ENCODE assay signal across 16 mouse cellular contexts in the genomic region with DNA sequence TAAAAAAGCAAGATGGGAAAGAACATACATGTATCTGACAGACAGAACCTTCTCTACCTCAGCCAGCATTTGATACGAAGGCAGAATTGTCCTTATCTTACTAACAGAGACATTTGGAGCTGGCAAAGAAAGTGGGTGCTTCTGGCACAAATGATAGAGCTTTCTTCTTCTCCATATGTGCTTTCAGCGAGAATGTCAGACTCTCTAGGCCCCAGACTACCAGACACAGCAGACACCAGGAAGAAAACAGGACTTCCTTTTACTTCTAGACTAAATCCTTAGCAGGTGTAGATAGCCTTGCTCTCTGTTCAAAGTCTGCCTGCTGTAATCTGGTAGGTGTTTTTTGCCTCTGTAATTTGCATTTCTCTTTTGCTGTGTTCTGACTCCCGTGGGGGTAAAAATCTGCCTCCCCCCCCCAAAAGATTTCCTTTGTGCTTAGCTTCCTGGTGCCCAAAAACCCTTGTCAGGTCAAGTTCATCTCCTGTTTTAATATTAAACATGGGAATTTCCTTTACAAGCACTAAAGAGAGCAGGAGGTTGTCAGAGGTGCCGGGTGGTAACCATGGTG.
A peak's percentile ranks its signal among the peaks of the same experiment; 100 is the strongest.
DNase-seq lines count a peak whose midpoint lies in the region; TF ChIP-seq lines count a peak whose summit lies in the region.
"Had no signal": no experiment of that assay in that cellular context is flagged by ENCODE, and none has a peak within 500 bp of the region (broad histone marks: within the 10 kb centered on the region; RNA-seq: fewer than 3 reads in every experiment).

No protein-coding gene starts in this region.

- H3K79me2 ChIP-seq in heart, adult 2 months (replicated peaks; ENCODE audit: control insufficient read depth, insufficient read depth, low read length): no peaks in the 10 kb centered on the region

- H3K9me3 ChIP-seq in heart, embryonic 10.5 days: no peaks in the 10 kb centered on the region
- H3K9me3 ChIP-seq in limb, embryonic 10.5 days (replicated peaks): no peaks in the 10 kb centered on the region
- H3K9me3 ChIP-seq: embryonic facial prominence, embryonic 15.5 days; kidney, embryonic 15.5 days had no signal

- TF ChIP-seq EP300 in heart, adult 2 months (IDR thresholded peaks at IDR 0.05; ENCODE audit: insufficient read depth, low read depth, low read length): no peak

- no peak overlapping the region for H3K9ac ChIP-seq in heart, adult 2 months (ENCODE audit: low read depth, low read length)
- H3K9ac ChIP-seq: embryonic facial prominence, embryonic 15.5 days; kidney, embryonic 15.5 days; liver, postnatal 0 days had no signal

- DNase-seq in heart, embryonic 10.5 days (ENCODE audit: low spot score): no peak
- no peak for DNase-seq in heart, adult 2 months
- peak; percentile 21 to 48 for DNase-seq in right cerebral cortex, adult 2 months (ENCODE audit: low spot score in 2 of 2)
- DNase-seq in right cerebral cortex, postnatal 4 days: no peak
- peak; percentile 20 for DNase-seq in limb, embryonic 10.5 days (ENCODE audit: low spot score)
- DNase-seq in telencephalon, adult 2 months (ENCODE audit: low read depth, low spot score): peak; percentile 82
- no peak for DNase-seq in thymus, adult 18-20 months
- no peak for DNase-seq in lung, adult 2 months
- DNase-seq: adrenal gland, postnatal 25 days; B cell, adult 2 months; cerebellum, postnatal 14 days; heart, postnatal 10 days; liver, postnatal 0 days; thymus, postnatal 36 days had no signal

- TF ChIP-seq POLR2A in heart, adult 2 months (IDR thresholded peaks at IDR 0.05; ENCODE audit: insufficient read depth, low read depth, low read length): no peak
- no peak for TF ChIP-seq POLR2A in lung, adult 2 months (IDR thresholded peaks at IDR 0.05; ENCODE audit: borderline replicate concordance, extremely low read depth, low read depth, low read length)

- H3K27ac ChIP-seq in heart, embryonic 10.5 days: 0 out of 2 replicates have a peak overlapping the region, but pooled peaks have one; percentile 3
- H3K27ac ChIP-seq in heart, adult 2 months: no peak overlapping the region
- H3K27ac ChIP-seq in limb, embryonic 10.5 days: no peak overlapping the region
- H3K27ac ChIP-seq: embryonic facial prominence, embryonic 15.5 days; kidney, embryonic 15.5 days had no signal

- 61% methylated on average over 4 of the region's 4 CpGs for WGBS in heart, embryonic 10.5 days
- 38% methylated on average over 4 of the region's 4 CpGs for WGBS in heart, adult 2 months
- WGBS in limb, embryonic 10.5 days: 76% methylated on average over 4 of the region's 4 CpGs
- 39% methylated on average over 4 of the region's 4 CpGs for WGBS in lung, adult 2 months

- H3K4me3 ChIP-seq in heart, embryonic 10.5 days: no peak overlapping the region
- no peak overlapping the region for H3K4me3 ChIP-seq in heart, adult 2 months
- no peak overlapping the region for H3K4me3 ChIP-seq in limb, embryonic 10.5 days
- H3K4me3 ChIP-seq in lung, adult 2 months (replicated peaks; ENCODE audit: extremely low read depth, low read depth, low read length): no peak overlapping the region
- H3K4me3 ChIP-seq: embryonic facial prominence, embryonic 15.5 days; kidney, embryonic 15.5 days had no signal

- no peaks in the 10 kb centered on the region for H3K36me3 ChIP-seq in heart, embryonic 10.5 days
- no peaks in the 10 kb centered on the region for H3K36me3 ChIP-seq in heart, adult 2 months (ENCODE audit: control insufficient read depth, insufficient read depth, low read length)
- H3K36me3 ChIP-seq in limb, embryonic 10.5 days: no peaks in the 10 kb centered on the region
- H3K36me3 ChIP-seq: embryonic facial prominence, embryonic 15.5 days; kidney, embryonic 15.5 days had no signal

- H3K27me3 ChIP-seq in heart, embryonic 10.5 days (ENCODE audit: insufficient read depth, poor library complexity, severe bottlenecking): no peaks in the 10 kb centered on the region
- no peaks in the 10 kb centered on the region for H3K27me3 ChIP-seq in heart, adult 2 months (ENCODE audit: control insufficient read depth, insufficient read depth, low read length)
- H3K27me3 ChIP-seq in limb, embryonic 10.5 days (ENCODE audit: low read depth, poor library complexity, severe bottlenecking): no peaks in the 10 kb centered on the region
- H3K27me3 ChIP-seq: embryonic facial prominence, embryonic 15.5 days had no signal

- no peak for TF ChIP-seq CTCF in heart, adult 2 months (IDR thresholded peaks at IDR 0.05)
- TF ChIP-seq CTCF in lung, adult 2 months (IDR thresholded peaks at IDR 0.05; ENCODE audit: insufficient read depth, low read length): no peak

- intact Hi-C loops in heart, adult 2 months (cut with DNase I): no loop called here

- peaks cover 13% of the 10 kb centered on the region for H3K4me1 ChIP-seq in heart, embryonic 10.5 days
- H3K4me1 ChIP-seq in heart, adult 2 months (ENCODE audit: control insufficient read depth, insufficient read depth, low read length): no peaks in the 10 kb centered on the region
- peaks cover 23% of the 10 kb centered on the region for H3K4me1 ChIP-seq in limb, embryonic 10.5 days
- no peaks in the 10 kb centered on the region for H3K4me1 ChIP-seq in lung, adult 2 months (ENCODE audit: control insufficient read depth, insufficient read depth, low read length)

Comparison
In these comparisons a context has a peak if more than half of its experiments do, and no peak if none do; other contexts are left out.
1. DNase-seq: peak in right cerebral cortex, adult 2 months (2 of 2), limb, embryonic 10.5 days (single experiment) and telencephalon, adult 2 months (single experiment); none in heart, embryonic 10.5 days (single experiment), heart, adult 2 months (0 of 2), right cerebral cortex, postnatal 4 days (single experiment), thymus, adult 18-20 months (0 of 2) and lung, adult 2 months (single experiment).